Mouse (Mus musculus) liver, postnatal 0 days (tissue): ENCODE data around the gene Spice1. TPM values are rescaled to one million over a fixed set of nuclear protein-coding genes. Genes with fewer than 3 reads are reported as not detected.

Experiments
- ATAC-seq: fragments of 200-750 bp; cut with Nextera tagmentation; 2 replicates; pipeline ENCODE4 v1.8.0; 2017; ENCODE audit warnings: mild to moderate bottlenecking, moderate library complexity
- DNase-seq: peaks from one replicate; pipeline ENCODE4 v3.0.0-alpha.2; 2016
- H3K27ac ChIP-seq: fragments of 300-500 bp; sonication (generic); 2 replicates; pipeline ENCODE4 v1.5.1; 2014; ENCODE audit warnings: antibody characterized with exemption, moderate library complexity, mild to moderate bottlenecking, low read depth
- H3K27me3 ChIP-seq: fragments of 300-500 bp; sonication (generic); 2 replicates; pipeline ENCODE4 v1.6.1; 2014; ENCODE audit warnings: low read length, control low read depth, mixed read lengths; ENCODE audit not compliant: insufficient read depth
- H3K36me3 ChIP-seq: fragments of 300-500 bp; sonication (generic); replicated peaks from 2 replicates; pipeline ENCODE4 v1.6.1; 2014; ENCODE audit warnings: mild to moderate bottlenecking, control low read depth, low read length, moderate library complexity, mixed read lengths; ENCODE audit not compliant: insufficient read depth
- H3K4me1 ChIP-seq: fragments of 300-500 bp; sonication (generic); 2 replicates; pipeline ENCODE4 v1.6.1; 2014; ENCODE audit warnings: antibody characterized with exemption, mild to moderate bottlenecking, control low read depth; ENCODE audit not compliant: insufficient read depth
- H3K4me2 ChIP-seq: fragments of 300-500 bp; sonication (generic); 2 replicates; pipeline ENCODE4 v1.6.1; 2014; ENCODE audit warnings: low read depth, mild to moderate bottlenecking, low read length, moderate library complexity, mixed read lengths
- H3K4me3 ChIP-seq: fragments of 300-500 bp; sonication (generic); 2 replicates; pipeline ENCODE4 v1.5.1; 2014; ENCODE audit warnings: low read depth, low read length
- H3K9ac ChIP-seq: fragments of 300-500 bp; sonication (generic); replicated peaks from 2 replicates; pipeline ENCODE4 v1.6.1; 2014; ENCODE audit warnings: mild to moderate bottlenecking, moderate library complexity
- H3K9me3 ChIP-seq: fragments of 300-500 bp; sonication (generic); 2 replicates; pipeline ENCODE4 v1.6.1; 2016; ENCODE audit warnings: mild to moderate bottlenecking, control low read depth, low read length, mixed read lengths
- CTCF ChIP-seq: sonication (generic); IDR thresholded peaks from 2 replicates; pipeline ENCODE4 v1.5.1; 2016; ENCODE audit warnings: antibody characterized with exemption, low read depth
- EP300 ChIP-seq: IDR thresholded peaks from 2 replicates; pipeline ENCODE4 v1.6.1; 2016; ENCODE audit warnings: antibody characterized with exemption, low read depth, mild to moderate bottlenecking
- WGBS: fragments of 180-500 bp; shearing (Covaris S2); extraction: QIAGEN DNeasy Blood & Tissue Kit; methylation state at CpG from one replicate; pipeline ENCODE4 v1.1.7; 2014; ENCODE audit not compliant: insufficient replicate concordance; 5-methylcytosine and 5-hydroxymethylcytosine counted together
- polyA plus RNA-seq: library from polyadenylated mRNA; unstranded; fragments of >200 nt; fragmentation: Nextera tagmentation; extraction: Ambion mirVana; gene quantifications from 2 replicates; pipeline ENCODE4 v1.2.1, GENCODE M21; 2015

Gene Spice1
- polyA plus RNA-seq, 1 experiment from 2014 or later, result 4.1 TPM

- Histone ChIP-seq H3K27ac (no peak overlapping the region), H3K4me3 (peak overlapping the region; percentile 61), H3K9ac (peak overlapping the region; percentile 60), H3K4me2 (peak overlapping the region; percentile 98), H3K27me3 (peaks cover 20% of the 10 kb centered on the region), H3K9me3 (no peaks in the 10 kb centered on the region), H3K4me1 (peaks cover 6% of the 10 kb centered on the region; the same call in 1 of the 2 replicates), H3K36me3 (no peaks in the 10 kb centered on the region)
- DNase-seq (peak; percentile 38), ATAC-seq (no peak)
- under 1% methylated on average over 58 of the region's 60 CpGs for WGBS
- TF ChIP-seq CTCF (no peak), EP300 (no peak)
Measured at GRCm38 (mm10) chr16:44331995-44332860, 14.7 kb upstream of the Spice1 start.

GRCm38 (mm10) chr16:44332861-44333284 is 14.0 kb upstream of the Spice1 start, which contains the start of gene Sidt1:
Gene Sidt1 (minus strand): TSS chr16:44333196.
- H3K9ac ChIP-seq, result peak within 1 kb of the TSS; percentile 60
- no peak for DNase-seq

GRCm38 (mm10) chr16:44337541-44337940 is 9.4 kb upstream of the Spice1 start:
- DNase-seq, result no peak
- Histone ChIP-seq H3K36me3 (no peaks in the 10 kb centered on the region), H3K4me1 (0 out of 2 replicates have a peak, but pooled peaks cover 2% of the 10 kb centered on the region), H3K27ac (no peak overlapping the region), H3K4me2 (no peak overlapping the region), H3K27me3 (0 out of 2 replicates have a peak, but pooled peaks cover 5% of the 10 kb centered on the region), H3K9me3 (no peaks in the 10 kb centered on the region), H3K4me3 (no peak overlapping the region), H3K9ac (no peak overlapping the region)
- TF ChIP-seq EP300, result no peak
- ATAC-seq, result no peak

More at GRCm38 (mm10) chr16:44332861-44333284, 14.0 kb upstream of the Spice1 start, which contains the start of gene Sidt1:
- no peak for TF ChIP-seq CTCF
- no peak for TF ChIP-seq EP300
- no peaks in the 10 kb centered on the region for H3K9me3 ChIP-seq
- H3K36me3 ChIP-seq, result no peaks in the 10 kb centered on the region
- peak within 1 kb of the TSS; percentile 61 for H3K4me3 ChIP-seq
- H3K27me3 ChIP-seq, result peaks cover 20% of the 10 kb centered on the region
- no peak for ATAC-seq
- WGBS, result 3% methylated on average over 15 of the region's 15 CpGs
- H3K27ac ChIP-seq, result no peak within 1 kb of the TSS
- H3K4me1 ChIP-seq, result peaks cover 6% of the 10 kb centered on the region; the same call in 1 of the 2 replicates
- peak within 1 kb of the TSS; percentile 98 for H3K4me2 ChIP-seq

- TF ChIP-seq CTCF (no peak), EP300 (no peak)
- H3K9me3 ChIP-seq, result no peaks in the 10 kb centered on the region
- peak overlapping the region; percentile 53 for H3K4me2 ChIP-seq
- no peak for DNase-seq
- ATAC-seq, result no peak
- H3K9ac ChIP-seq, result no peak overlapping the region; the same call in 1 of the 2 replicates
- WGBS, result 37% methylated on average over 4 of the region's 4 CpGs
- no peak overlapping the region for H3K4me3 ChIP-seq
- H3K27ac ChIP-seq, result no peak overlapping the region
- no peaks in the 10 kb centered on the region for H3K27me3 ChIP-seq
- no peaks in the 10 kb centered on the region for H3K36me3 ChIP-seq
- H3K4me1 ChIP-seq, result peaks cover 28% of the 10 kb centered on the region
Measured at GRCm38 (mm10) chr16:44349801-44350397, 3.0 kb downstream of the Spice1 start.

GRCm38 (mm10) chr16:44356291-44356690 is 9.4 kb downstream of the Spice1 start:
- 45% methylated on average over 7 of the region's 7 CpGs for WGBS
- no peak for TF ChIP-seq EP300
- TF ChIP-seq CTCF, result no peak

More at GRCm38 (mm10) chr16:44356291-44356690, 9.4 kb downstream of the Spice1 start:
- no peak overlapping the region for H3K4me3 ChIP-seq
- no peak overlapping the region for H3K27ac ChIP-seq
- no peak for DNase-seq
- H3K9ac ChIP-seq, result no peak overlapping the region
- ATAC-seq, result no peak
- H3K4me2 ChIP-seq, result no peak overlapping the region
- no peaks in the 10 kb centered on the region for H3K36me3 ChIP-seq
- H3K9me3 ChIP-seq, result no peaks in the 10 kb centered on the region
- no peaks in the 10 kb centered on the region for H3K27me3 ChIP-seq
- peaks cover 5% of the 10 kb centered on the region; the same call in 1 of the 2 replicates for H3K4me1 ChIP-seq
